Mouse (Mus musculus): ENCODE measurements at regions not wholly inside any gene's neighbourhood (a gene's known extent, or its start where the extent isn't known, plus 50 kb on each side); places are given as distances from the start of the nearest gene placed in this dataset.

DNA sequence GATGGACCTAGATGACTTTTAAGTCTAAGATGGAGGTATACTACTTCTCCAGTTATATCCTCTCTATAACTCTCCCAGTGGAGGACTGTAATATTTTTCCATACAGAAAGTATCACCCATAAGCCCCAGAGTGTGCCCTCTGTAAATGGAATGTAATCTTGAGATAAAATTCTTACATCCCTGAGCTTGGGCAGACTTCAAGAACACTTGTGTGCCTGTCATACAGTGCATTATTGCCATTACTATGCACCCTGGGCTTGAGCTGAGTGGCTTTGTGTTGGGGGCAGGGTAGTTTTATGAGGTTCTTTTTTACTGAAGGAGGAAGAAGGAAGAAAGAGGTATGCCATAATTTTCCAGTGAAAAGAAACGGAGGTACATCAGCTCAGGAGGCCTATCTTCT is 193.1 kb upstream of the Slco3a1 start:
- TF ChIP-seq POLR2A (IDR thresholded peaks at IDR 0.05; ENCODE audit: borderline replicate concordance, insufficient read depth, low read length) (no peak), CTCF (IDR thresholded peaks at IDR 0.05; ENCODE audit: borderline replicate concordance, insufficient read depth, low read depth, low read length) (no peak)
